Mouse (Mus musculus): ENCODE results near the gene Matn4. TPM values are rescaled to one million over a fixed set of nuclear protein-coding genes. Genes with fewer than 3 reads are reported as not detected.
A peak's percentile ranks its signal among the peaks of the same experiment; 100 is the strongest.

Matn4 gene
- polyA plus RNA-seq, 1 experiment from 2014 or later = 1.9 TPM

GRCm38 (mm10) chr2:164445399-164446085 is 40.6 kb upstream of the Matn4 start:
- ATAC-seq (replicated peaks; ENCODE audit: low FRiP score, low TSS enrichment, low read depth) = no peak
- DNase-seq (ENCODE audit: low spot score) = no peak
- whole genome bisulfite sequencing = 83% methylated on average over 3 of the region's 3 CpGs

GRCm38 (mm10) chr2:164444701-164445100 is 39.7 kb upstream of the Matn4 start:
- no peak for ATAC-seq (replicated peaks; ENCODE audit: low FRiP score, low TSS enrichment, low read depth)
- no peaks in the 10 kb centered on the region for H3K36me3 ChIP-seq (ENCODE audit: control insufficient read depth, insufficient read depth, low read length)
- WGBS = 78% methylated on average over 2 of the region's 2 CpGs
- H3K27ac ChIP-seq (ENCODE audit: low read depth) = no peak overlapping the region
- H3K4me1 ChIP-seq (replicated peaks; ENCODE audit: control insufficient read depth, insufficient read depth, low read length) = peaks cover 14% of the 10 kb centered on the region; the same call in 1 of the 2 replicates
- DNase-seq (ENCODE audit: low spot score) = no peak
- H3K9me3 ChIP-seq (ENCODE audit: control insufficient read depth, low read length) = no peaks in the 10 kb centered on the region
- H3K4me3 ChIP-seq (ENCODE audit: low read depth, low read length) = no peak overlapping the region
- H3K4me2 ChIP-seq (ENCODE audit: low read length) = no peak overlapping the region
- H3K27me3 ChIP-seq (replicated peaks; ENCODE audit: control insufficient read depth, insufficient read depth, low read length) = no peaks in the 10 kb centered on the region
- no peak overlapping the region for H3K9ac ChIP-seq (ENCODE audit: low read length)

More at GRCm38 (mm10) chr2:164445399-164446085, 40.6 kb upstream of the Matn4 start:
- Histone ChIP-seq H3K4me1 (replicated peaks; ENCODE audit: control insufficient read depth, insufficient read depth, low read length) (0 out of 2 replicates have a peak, but pooled peaks cover 11% of the 10 kb centered on the region), H3K9ac (ENCODE audit: low read length) (no peak overlapping the region), H3K36me3 (ENCODE audit: control insufficient read depth, insufficient read depth, low read length) (no peaks in the 10 kb centered on the region), H3K27me3 (replicated peaks; ENCODE audit: control insufficient read depth, insufficient read depth, low read length) (no peaks in the 10 kb centered on the region), H3K4me3 (ENCODE audit: low read depth, low read length) (no peak overlapping the region), H3K27ac (ENCODE audit: low read depth) (no peak overlapping the region), H3K9me3 (ENCODE audit: control insufficient read depth, low read length) (no peaks in the 10 kb centered on the region), H3K4me2 (ENCODE audit: low read length) (no peak overlapping the region)

GRCm38 (mm10) chr2:164443460-164444000 is 38.6 kb upstream of the Matn4 start, which contains the start of gene Sdc4:
Sdc4 (minus strand) TSS chr2:164443887.
- Histone ChIP-seq H3K27me3 (replicated peaks; ENCODE audit: control insufficient read depth, insufficient read depth, low read length) (no peaks in the 10 kb centered on the region), H3K4me1 (replicated peaks; ENCODE audit: control insufficient read depth, insufficient read depth, low read length) (peaks cover 8% of the 10 kb centered on the region; the same call in 1 of the 2 replicates), H3K27ac (ENCODE audit: low read depth) (peak within 1 kb of the TSS; percentile 59), H3K9ac (ENCODE audit: low read length) (peak within 1 kb of the TSS; percentile 84), H3K4me2 (ENCODE audit: low read length) (peak within 1 kb of the TSS; percentile 79), H3K36me3 (ENCODE audit: control insufficient read depth, insufficient read depth, low read length) (no peaks in the 10 kb centered on the region), H3K9me3 (ENCODE audit: control insufficient read depth, low read length) (no peaks in the 10 kb centered on the region), H3K4me3 (ENCODE audit: low read depth, low read length) (peak within 1 kb of the TSS; percentile 70)
- WGBS = 10% methylated on average over 18 of the region's 18 CpGs
- no peak for DNase-seq (ENCODE audit: low spot score)
- peak; percentile 4; the same call in 1 of the 2 replicates for ATAC-seq (replicated peaks; ENCODE audit: low FRiP score, low TSS enrichment, low read depth)

GRCm38 (mm10) chr2:164443051-164443437 is 38.1 kb upstream of the Matn4 start:
- peak overlapping the region; percentile 70 for H3K4me3 ChIP-seq (ENCODE audit: low read depth, low read length)
- no peaks in the 10 kb centered on the region for H3K9me3 ChIP-seq (ENCODE audit: control insufficient read depth, low read length)
- ATAC-seq (replicated peaks; ENCODE audit: low FRiP score, low TSS enrichment, low read depth) (peak; percentile 94), DNase-seq (ENCODE audit: low spot score) (peak; percentile 96)
- H3K27ac ChIP-seq (ENCODE audit: low read depth) = peak overlapping the region; percentile 59
- H3K36me3 ChIP-seq (ENCODE audit: control insufficient read depth, insufficient read depth, low read length) = no peaks in the 10 kb centered on the region
- peaks cover 8% of the 10 kb centered on the region; the same call in 1 of the 2 replicates for H3K4me1 ChIP-seq (replicated peaks; ENCODE audit: control insufficient read depth, insufficient read depth, low read length)
- WGBS = 0% methylated on average over 24 of the region's 26 CpGs
- H3K9ac ChIP-seq (ENCODE audit: low read length) = peak overlapping the region; percentile 84
- H3K4me2 ChIP-seq (ENCODE audit: low read length) = peak overlapping the region; percentile 79
- H3K27me3 ChIP-seq (replicated peaks; ENCODE audit: control insufficient read depth, insufficient read depth, low read length) = no peaks in the 10 kb centered on the region

GRCm38 (mm10) chr2:164442315-164443050 is 37.5 kb upstream of the Matn4 start:
- Histone ChIP-seq H3K27ac (ENCODE audit: low read depth) (peak overlapping the region; percentile 59), H3K9me3 (ENCODE audit: control insufficient read depth, low read length) (no peaks in the 10 kb centered on the region), H3K36me3 (ENCODE audit: control insufficient read depth, insufficient read depth, low read length) (no peaks in the 10 kb centered on the region), H3K9ac (ENCODE audit: low read length) (peak overlapping the region; percentile 84), H3K4me1 (replicated peaks; ENCODE audit: control insufficient read depth, insufficient read depth, low read length) (peaks cover 8% of the 10 kb centered on the region; the same call in 1 of the 2 replicates), H3K4me3 (ENCODE audit: low read depth, low read length) (peak overlapping the region; percentile 70), H3K27me3 (replicated peaks; ENCODE audit: control insufficient read depth, insufficient read depth, low read length) (no peaks in the 10 kb centered on the region), H3K4me2 (ENCODE audit: low read length) (peak overlapping the region; percentile 79)
- ATAC-seq (replicated peaks; ENCODE audit: low FRiP score, low TSS enrichment, low read depth) (peak; percentile 42; the same call in 1 of the 2 replicates), DNase-seq (ENCODE audit: low spot score) (peak; percentile 82)
- 2% methylated on average over 29 of the region's 29 CpGs for WGBS

- H3K9me3 ChIP-seq (ENCODE audit: control insufficient read depth, low read length) = no peaks in the 10 kb centered on the region
- 30% methylated on average over 7 of the region's 7 CpGs for WGBS
- DNase-seq (ENCODE audit: low spot score) = no peak
- ATAC-seq (replicated peaks; ENCODE audit: low FRiP score, low TSS enrichment, low read depth) = no peak
- H3K9ac ChIP-seq (ENCODE audit: low read length) = peak overlapping the region; percentile 10; the same call in 1 of the 2 replicates
- no peak overlapping the region for H3K27ac ChIP-seq (ENCODE audit: low read depth)
- H3K4me3 ChIP-seq (ENCODE audit: low read depth, low read length) = peak overlapping the region; percentile 70
- peaks cover 9% of the 10 kb centered on the region for H3K4me1 ChIP-seq (replicated peaks; ENCODE audit: control insufficient read depth, insufficient read depth, low read length)
- H3K36me3 ChIP-seq (ENCODE audit: control insufficient read depth, insufficient read depth, low read length) = no peaks in the 10 kb centered on the region
- peak overlapping the region; percentile 79 for H3K4me2 ChIP-seq (ENCODE audit: low read length)
- H3K27me3 ChIP-seq (replicated peaks; ENCODE audit: control insufficient read depth, insufficient read depth, low read length) = no peaks in the 10 kb centered on the region
These were observed 36.8 kb upstream of the Matn4 start for GRCm38 (mm10) chr2:164441731-164442130.

GRCm38 (mm10) chr2:164441155-164441554 is 36.2 kb upstream of the Matn4 start:
- Histone ChIP-seq H3K9me3 (ENCODE audit: control insufficient read depth, low read length) (no peaks in the 10 kb centered on the region), H3K4me3 (ENCODE audit: low read depth, low read length) (peak overlapping the region; percentile 70), H3K4me1 (replicated peaks; ENCODE audit: control insufficient read depth, insufficient read depth, low read length) (peaks cover 14% of the 10 kb centered on the region), H3K9ac (ENCODE audit: low read length) (no peak overlapping the region), H3K36me3 (ENCODE audit: control insufficient read depth, insufficient read depth, low read length) (no peaks in the 10 kb centered on the region), H3K27ac (ENCODE audit: low read depth) (no peak overlapping the region), H3K27me3 (replicated peaks; ENCODE audit: control insufficient read depth, insufficient read depth, low read length) (no peaks in the 10 kb centered on the region), H3K4me2 (ENCODE audit: low read length) (peak overlapping the region; percentile 79)
- WGBS = 44% methylated on average over 8 of the region's 8 CpGs
- ATAC-seq (replicated peaks; ENCODE audit: low FRiP score, low TSS enrichment, low read depth) (no peak), DNase-seq (ENCODE audit: low spot score) (no peak)

GRCm38 (mm10) chr2:164440314-164440713 is 35.4 kb upstream of the Matn4 start:
- 49% methylated on average over 5 of the region's 5 CpGs for WGBS
- H3K4me1 ChIP-seq (replicated peaks; ENCODE audit: control insufficient read depth, insufficient read depth, low read length) = peaks cover 19% of the 10 kb centered on the region
- H3K4me3 ChIP-seq (ENCODE audit: low read depth, low read length) = no peak overlapping the region
- H3K9me3 ChIP-seq (ENCODE audit: control insufficient read depth, low read length) = no peaks in the 10 kb centered on the region
- H3K4me2 ChIP-seq (ENCODE audit: low read length) = peak overlapping the region; percentile 79
- H3K9ac ChIP-seq (ENCODE audit: low read length) = no peak overlapping the region
- no peaks in the 10 kb centered on the region for H3K36me3 ChIP-seq (ENCODE audit: control insufficient read depth, insufficient read depth, low read length)
- ATAC-seq (replicated peaks; ENCODE audit: low FRiP score, low TSS enrichment, low read depth) (no peak), DNase-seq (ENCODE audit: low spot score) (no peak)
- H3K27me3 ChIP-seq (replicated peaks; ENCODE audit: control insufficient read depth, insufficient read depth, low read length) = no peaks in the 10 kb centered on the region
- no peak overlapping the region for H3K27ac ChIP-seq (ENCODE audit: low read depth)

Data from intestine, embryonic 14.5 days (tissue).